Mouse (Mus musculus): ENCODE data around the gene Dnah6. TPM values are rescaled to one million over a fixed set of nuclear protein-coding genes. Genes with fewer than 3 reads are reported as not detected.
A peak's percentile ranks its signal among the peaks of the same experiment; 100 is the strongest.

Dnah6 gene
- polyA plus RNA-seq, 1 experiment = 9.9 TPM

DNA sequence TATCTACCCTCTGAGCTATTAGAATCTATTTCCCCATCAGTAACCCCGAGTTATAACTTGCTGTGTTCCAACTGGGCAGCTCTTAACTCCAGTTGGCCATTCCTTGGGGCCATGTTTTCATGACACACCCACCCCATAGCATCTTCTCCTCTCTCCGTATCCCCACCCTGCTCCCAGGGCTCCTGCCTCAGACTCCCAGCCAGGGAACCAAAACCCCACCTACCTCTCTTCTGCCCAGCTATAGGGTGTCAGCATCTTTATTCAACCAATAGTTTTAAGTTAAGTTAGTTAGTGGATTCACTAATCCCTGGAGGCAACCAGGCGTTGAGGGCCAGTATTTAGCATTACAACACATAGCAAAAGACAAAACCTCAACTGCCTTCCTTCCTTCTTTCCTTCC, 7.4 kb upstream of the Dnah6 start:
- Histone ChIP-seq H3K4me3 (ENCODE audit: control insufficient read depth, low read depth, low read length) (no peak overlapping the region), H3K36me3 (ENCODE audit: control insufficient read depth, insufficient read depth, low read length) (no peaks in the 10 kb centered on the region), H3K27ac (ENCODE audit: control insufficient read depth, insufficient read depth, low read depth, low read length) (no peak overlapping the region), H3K4me1 (ENCODE audit: control insufficient read depth, insufficient read depth, low read length) (peaks cover 12% of the 10 kb centered on the region), H3K27me3 (ENCODE audit: control insufficient read depth, insufficient read depth, low read length) (no peaks in the 10 kb centered on the region)
- no peak for TF ChIP-seq POLR2A (IDR thresholded peaks at IDR 0.05; ENCODE audit: control insufficient read depth, low read depth, low read length)
- no peak for TF ChIP-seq CTCF (IDR thresholded peaks at IDR 0.05; ENCODE audit: control insufficient read depth, insufficient read depth, insufficient replicate concordance, low read depth, low read length)

DNA sequence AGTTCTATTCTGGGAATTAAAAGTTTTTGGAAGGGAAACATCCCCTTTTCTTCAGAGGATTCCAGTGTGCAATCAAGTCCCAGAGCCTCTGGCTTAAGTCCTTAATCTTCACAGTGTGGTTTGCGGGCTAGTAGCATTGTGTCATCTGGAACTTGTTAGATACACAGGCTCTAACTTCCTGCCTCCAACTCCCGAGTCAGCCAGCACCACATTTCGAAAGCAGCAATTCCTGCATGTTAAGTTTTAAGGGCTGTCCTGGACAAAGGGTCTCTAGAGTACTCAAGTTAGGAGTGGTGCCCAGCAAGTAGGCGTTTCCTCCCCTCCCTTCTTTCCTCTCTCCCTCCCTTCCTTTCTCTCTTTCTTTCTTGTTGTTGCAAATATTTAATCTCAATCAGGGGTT, 7.0 kb upstream of the Dnah6 start:
- no peak for TF ChIP-seq POLR2A (IDR thresholded peaks at IDR 0.05; ENCODE audit: control insufficient read depth, low read depth, low read length)
- no peak for TF ChIP-seq CTCF (IDR thresholded peaks at IDR 0.05; ENCODE audit: control insufficient read depth, insufficient read depth, insufficient replicate concordance, low read depth, low read length)
- peaks cover 12% of the 10 kb centered on the region for H3K4me1 ChIP-seq (ENCODE audit: control insufficient read depth, insufficient read depth, low read length)
- no peaks in the 10 kb centered on the region for H3K27me3 ChIP-seq (ENCODE audit: control insufficient read depth, insufficient read depth, low read length)
- no peaks in the 10 kb centered on the region for H3K36me3 ChIP-seq (ENCODE audit: control insufficient read depth, insufficient read depth, low read length)
- no peak overlapping the region for H3K27ac ChIP-seq (ENCODE audit: control insufficient read depth, insufficient read depth, low read depth, low read length)
- no peak overlapping the region for H3K4me3 ChIP-seq (ENCODE audit: control insufficient read depth, low read depth, low read length)

DNA sequence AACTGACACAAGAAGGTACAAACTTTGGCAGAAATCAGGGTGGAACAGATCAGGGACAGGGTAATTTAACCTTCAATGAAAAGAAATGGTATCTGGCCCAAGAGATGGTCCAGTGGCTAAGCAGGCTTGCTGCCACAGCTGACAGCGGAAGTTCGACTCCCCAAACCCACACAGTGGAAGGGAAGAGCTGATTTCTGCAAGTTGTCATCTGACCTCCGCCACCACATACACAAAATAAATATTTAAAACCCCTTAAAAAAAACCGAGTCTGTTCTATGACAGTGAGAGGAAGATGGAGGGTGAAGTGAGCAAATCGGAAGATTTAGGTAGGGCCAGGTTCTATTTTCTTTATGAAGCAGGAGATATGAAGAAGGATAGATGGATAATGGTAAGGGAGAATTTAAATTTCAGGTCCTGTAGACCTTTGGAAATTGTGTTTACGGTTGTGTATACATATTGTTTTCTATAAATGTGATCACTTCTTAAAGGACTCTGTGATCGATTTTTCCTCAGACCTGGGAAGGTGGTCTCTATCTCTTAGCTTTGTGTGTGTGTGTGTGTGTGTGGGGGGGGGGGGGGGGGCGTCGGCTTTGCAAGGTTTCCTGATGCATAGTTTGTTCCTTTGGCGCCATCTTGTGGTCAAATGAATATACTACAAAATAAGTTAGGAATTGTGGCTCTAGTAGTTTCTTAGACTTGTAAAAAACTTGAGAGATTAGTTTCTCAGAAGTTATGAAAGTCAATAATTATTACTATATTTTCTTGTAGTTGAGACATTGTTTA, 6.1 kb upstream of the Dnah6 start:
- H3K36me3 ChIP-seq (ENCODE audit: control insufficient read depth, insufficient read depth, low read length) = no peaks in the 10 kb centered on the region
- H3K27me3 ChIP-seq (ENCODE audit: control insufficient read depth, insufficient read depth, low read length) = no peaks in the 10 kb centered on the region
- H3K4me1 ChIP-seq (ENCODE audit: control insufficient read depth, insufficient read depth, low read length) = peaks cover 9% of the 10 kb centered on the region
- H3K4me3 ChIP-seq (ENCODE audit: control insufficient read depth, low read depth, low read length) = no peak overlapping the region
- no peak overlapping the region for H3K27ac ChIP-seq (ENCODE audit: control insufficient read depth, insufficient read depth, low read depth, low read length)
- no peak for TF ChIP-seq CTCF (IDR thresholded peaks at IDR 0.05; ENCODE audit: control insufficient read depth, insufficient read depth, insufficient replicate concordance, low read depth, low read length)
- TF ChIP-seq POLR2A (IDR thresholded peaks at IDR 0.05; ENCODE audit: control insufficient read depth, low read depth, low read length) = no peak

DNA sequence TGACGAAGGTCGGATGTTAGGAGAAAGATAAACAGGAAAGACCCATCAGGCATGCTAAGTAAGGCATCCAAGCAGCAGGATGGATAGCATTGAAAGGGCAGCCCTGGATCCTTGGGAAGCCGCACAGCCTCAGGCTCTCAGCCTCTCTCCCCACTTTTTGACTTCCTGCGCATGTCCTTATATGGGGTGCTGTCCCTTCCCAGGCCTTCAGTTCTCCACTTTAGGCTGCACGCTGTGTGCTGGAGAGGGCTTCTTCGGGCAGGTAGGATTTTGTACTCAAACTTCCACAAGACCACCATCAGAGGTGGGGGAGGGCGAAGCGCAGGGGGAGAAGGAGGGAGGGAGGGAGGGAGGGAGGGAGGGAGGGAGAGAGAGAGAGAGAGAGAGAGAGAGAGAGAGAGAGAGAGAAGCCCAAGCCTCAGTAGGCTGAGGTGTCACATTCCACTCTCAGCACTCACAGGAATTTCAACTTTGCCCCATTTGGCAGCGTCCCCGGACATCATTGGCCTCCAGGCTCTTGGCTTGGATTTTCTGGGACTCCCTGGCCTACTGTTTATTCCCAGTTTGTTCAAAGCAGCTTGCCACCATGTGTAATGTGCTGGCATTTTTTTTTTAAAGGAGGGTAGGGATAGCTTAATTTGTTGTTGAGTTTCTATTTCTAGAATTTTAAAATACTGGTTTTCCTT, 1.5 kb upstream of the Dnah6 start:
- Histone ChIP-seq H3K4me1 (ENCODE audit: control insufficient read depth, insufficient read depth, low read length) (peaks cover 14% of the 10 kb centered on the region), H3K4me3 (ENCODE audit: control insufficient read depth, low read depth, low read length) (peak overlapping the region; percentile 75), H3K27ac (ENCODE audit: control insufficient read depth, insufficient read depth, low read depth, low read length) (no peak overlapping the region), H3K36me3 (ENCODE audit: control insufficient read depth, insufficient read depth, low read length) (no peaks in the 10 kb centered on the region), H3K27me3 (ENCODE audit: control insufficient read depth, insufficient read depth, low read length) (no peaks in the 10 kb centered on the region)
- TF ChIP-seq POLR2A (IDR thresholded peaks at IDR 0.05; ENCODE audit: control insufficient read depth, low read depth, low read length) (no peak), CTCF (IDR thresholded peaks at IDR 0.05; ENCODE audit: control insufficient read depth, insufficient read depth, insufficient replicate concordance, low read depth, low read length) (no peak)

DNA sequence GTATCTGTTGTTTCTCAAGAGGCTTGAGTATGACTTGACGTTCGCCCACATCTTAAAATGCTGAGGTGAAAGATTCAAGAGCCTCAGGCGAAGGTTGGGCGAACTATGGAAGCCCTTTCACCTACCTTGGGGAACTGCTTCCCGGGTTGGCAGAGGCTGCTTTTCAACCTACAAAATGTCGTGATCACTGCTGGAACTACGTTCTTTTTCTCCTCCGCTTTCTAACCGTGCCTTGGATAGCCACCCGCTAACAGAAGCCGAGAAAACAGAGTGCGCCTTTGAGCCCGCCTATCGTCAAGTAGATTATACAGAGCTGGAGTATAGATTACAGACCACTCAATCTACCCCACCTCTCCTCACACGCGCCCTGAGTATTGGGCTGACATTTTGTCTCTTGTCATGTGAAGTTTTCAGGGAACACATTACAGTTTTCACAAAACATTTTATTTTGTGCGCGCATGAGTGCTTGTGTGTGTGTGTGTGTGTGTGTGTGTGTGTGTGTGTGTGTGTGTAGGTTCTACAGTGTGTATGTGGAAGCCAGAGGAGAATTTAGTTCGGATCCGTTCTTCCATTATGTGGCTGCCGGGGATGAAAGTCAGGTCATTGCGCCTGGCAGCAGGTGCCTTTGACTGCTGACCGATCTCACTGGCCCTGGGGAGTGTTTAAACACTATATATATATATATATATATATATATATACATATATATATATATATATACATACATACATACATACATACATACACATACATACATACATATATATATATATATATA, 696 bp upstream of the Dnah6 start:
- Histone ChIP-seq H3K36me3 (ENCODE audit: control insufficient read depth, insufficient read depth, low read length) (no peaks in the 10 kb centered on the region), H3K27me3 (ENCODE audit: control insufficient read depth, insufficient read depth, low read length) (no peaks in the 10 kb centered on the region), H3K27ac (ENCODE audit: control insufficient read depth, insufficient read depth, low read depth, low read length) (no peak overlapping the region; the same call in 1 of the 2 replicates), H3K4me1 (ENCODE audit: control insufficient read depth, insufficient read depth, low read length) (peaks cover 14% of the 10 kb centered on the region), H3K4me3 (ENCODE audit: control insufficient read depth, low read depth, low read length) (peak overlapping the region; percentile 94)
- TF ChIP-seq POLR2A (IDR thresholded peaks at IDR 0.05; ENCODE audit: control insufficient read depth, low read depth, low read length) = no peak
- no peak for TF ChIP-seq CTCF (IDR thresholded peaks at IDR 0.05; ENCODE audit: control insufficient read depth, insufficient read depth, insufficient replicate concordance, low read depth, low read length)

DNA sequence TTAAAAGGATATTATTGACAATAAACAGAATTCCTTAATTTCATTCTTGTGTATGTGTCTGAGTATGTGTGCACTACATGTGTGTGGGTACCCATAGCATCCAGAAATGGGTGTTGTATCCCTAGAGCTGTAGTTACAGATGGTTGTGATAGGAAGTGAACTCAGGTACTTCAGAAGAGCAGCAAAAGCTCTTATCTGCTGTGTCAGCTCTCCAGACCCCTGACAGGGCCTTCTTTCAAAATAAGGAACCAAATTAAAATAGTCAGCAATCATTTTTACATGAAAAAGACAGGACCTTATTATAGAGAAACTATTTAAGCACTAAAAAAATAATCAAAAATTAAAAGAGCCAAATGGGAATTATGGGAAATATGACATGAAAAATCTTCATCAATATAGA, 9.8 kb downstream of the Dnah6 start:
- no peaks in the 10 kb centered on the region for H3K27me3 ChIP-seq (ENCODE audit: control insufficient read depth, insufficient read depth, low read length)
- H3K4me3 ChIP-seq (ENCODE audit: control insufficient read depth, low read depth, low read length) = no peak overlapping the region
- H3K36me3 ChIP-seq (ENCODE audit: control insufficient read depth, insufficient read depth, low read length) = no peaks in the 10 kb centered on the region; the same call in 1 of the 2 replicates
- H3K4me1 ChIP-seq (ENCODE audit: control insufficient read depth, insufficient read depth, low read length) = no peaks in the 10 kb centered on the region
- no peak for TF ChIP-seq CTCF (IDR thresholded peaks at IDR 0.05; ENCODE audit: control insufficient read depth, insufficient read depth, insufficient replicate concordance, low read depth, low read length)
- no peak for TF ChIP-seq POLR2A (IDR thresholded peaks at IDR 0.05; ENCODE audit: control insufficient read depth, low read depth, low read length)
- H3K27ac ChIP-seq (ENCODE audit: control insufficient read depth, insufficient read depth, low read depth, low read length) = no peak overlapping the region

DNA sequence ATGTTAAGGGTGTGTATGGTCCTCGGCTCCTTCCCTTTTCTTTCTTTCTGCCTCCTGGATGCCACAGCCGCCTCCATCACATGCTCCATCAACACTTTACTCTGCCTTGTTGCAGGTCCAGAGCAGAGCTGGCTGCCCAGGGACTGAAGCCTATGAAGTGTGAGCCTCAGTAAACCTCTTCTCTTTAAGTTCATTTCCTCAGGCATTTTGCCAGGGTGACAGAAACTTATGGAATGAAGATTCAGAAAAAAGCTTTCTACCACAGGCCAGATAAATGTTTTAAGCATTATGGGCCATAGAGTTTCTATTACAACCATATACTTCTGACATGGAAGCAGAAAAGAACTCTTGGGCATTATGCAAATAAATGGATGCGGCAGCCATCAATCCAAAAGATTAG, 10.4 kb downstream of the Dnah6 start:
- TF ChIP-seq POLR2A (IDR thresholded peaks at IDR 0.05; ENCODE audit: control insufficient read depth, low read depth, low read length) (no peak), CTCF (IDR thresholded peaks at IDR 0.05; ENCODE audit: control insufficient read depth, insufficient read depth, insufficient replicate concordance, low read depth, low read length) (no peak)
- H3K4me1 ChIP-seq (ENCODE audit: control insufficient read depth, insufficient read depth, low read length) = no peaks in the 10 kb centered on the region
- no peaks in the 10 kb centered on the region for H3K27me3 ChIP-seq (ENCODE audit: control insufficient read depth, insufficient read depth, low read length)
- no peaks in the 10 kb centered on the region; the same call in 1 of the 2 replicates for H3K36me3 ChIP-seq (ENCODE audit: control insufficient read depth, insufficient read depth, low read length)
- no peak overlapping the region for H3K4me3 ChIP-seq (ENCODE audit: control insufficient read depth, low read depth, low read length)
- no peak overlapping the region for H3K27ac ChIP-seq (ENCODE audit: control insufficient read depth, insufficient read depth, low read depth, low read length)

Measured in testis, adult 2 months (tissue).